Mouse (Mus musculus): ENCODE measurements at regions not wholly inside any gene's neighbourhood (a gene's known extent, or its start where the extent isn't known, plus 50 kb on each side); places are given as distances from the start of the nearest gene placed in this dataset.

DNA sequence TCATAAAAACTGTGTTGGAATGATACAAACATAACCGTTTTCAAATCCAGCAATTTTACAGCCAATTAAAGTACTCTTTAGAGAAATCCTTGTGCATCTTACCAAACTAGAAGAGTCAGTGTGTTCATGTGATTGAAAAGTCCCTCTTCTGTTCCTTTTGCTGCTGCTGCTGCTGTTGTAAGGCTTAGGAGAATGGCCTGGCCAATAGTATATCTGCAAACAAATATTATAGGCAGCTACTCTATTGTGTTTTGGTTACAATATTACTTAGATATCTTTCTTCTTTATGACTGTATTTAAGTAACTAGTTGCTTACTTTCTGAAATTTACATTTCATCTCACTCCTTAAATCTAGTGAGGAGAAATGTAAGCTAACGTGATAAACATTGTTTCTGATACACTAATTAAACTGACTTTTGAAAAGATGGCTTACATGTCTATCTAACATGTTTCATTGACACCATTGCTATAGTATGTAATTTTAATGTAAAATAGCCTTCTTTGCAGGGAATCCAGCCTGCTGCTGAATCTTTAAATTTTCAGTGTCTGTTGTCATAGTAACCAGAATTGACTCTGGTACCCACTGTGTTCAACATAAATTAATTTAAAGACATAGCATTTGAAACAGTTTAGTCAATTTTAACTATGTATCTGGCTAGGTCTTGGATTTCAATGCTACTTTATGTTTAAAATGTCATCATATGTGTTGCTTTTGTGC is 139.7 kb upstream of the Slco6d1 start:
- H3K27ac ChIP-seq (ENCODE audit: insufficient read depth, low read depth, low read length), result no peak overlapping the region
- no peak overlapping the region for H3K4me3 ChIP-seq (ENCODE audit: insufficient read depth, low read depth, low read length)
- no peaks in the 10 kb centered on the region for H3K27me3 ChIP-seq (replicated peaks; ENCODE audit: control insufficient read depth, insufficient read depth, low read length)
- DNase-seq, result no peak
- 55% methylated on average over 2 of the region's 2 CpGs for WGBS
- TF ChIP-seq CTCF (conservative IDR thresholded peaks at IDR 0.05; ENCODE audit: insufficient read depth, insufficient read length, low read depth, low read length) (no peak), POLR2A (IDR thresholded peaks at IDR 0.05; ENCODE audit: low read depth, low read length) (no peak)
- no peaks in the 10 kb centered on the region for H3K36me3 ChIP-seq (ENCODE audit: control insufficient read depth, insufficient read depth, low read length)
- no peaks in the 10 kb centered on the region for H3K4me1 ChIP-seq (ENCODE audit: control insufficient read depth, insufficient read depth, low read length)

- WGBS, result 61% methylated on average over 2 of the region's 2 CpGs
- Histone ChIP-seq H3K36me3 (ENCODE audit: control insufficient read depth, insufficient read depth, low read length) (no peaks in the 10 kb centered on the region), H3K27me3 (replicated peaks; ENCODE audit: control insufficient read depth, insufficient read depth, low read length) (no peaks in the 10 kb centered on the region), H3K4me3 (ENCODE audit: insufficient read depth, low read depth, low read length) (no peak overlapping the region), H3K4me1 (ENCODE audit: control insufficient read depth, insufficient read depth, low read length) (no peaks in the 10 kb centered on the region), H3K27ac (ENCODE audit: insufficient read depth, low read depth, low read length) (no peak overlapping the region)
- TF ChIP-seq CTCF (conservative IDR thresholded peaks at IDR 0.05; ENCODE audit: insufficient read depth, insufficient read length, low read depth, low read length), result no peak
- no peak for DNase-seq
These were observed 139.2 kb upstream of the Slco6d1 start for GRCm38 (mm10) chr1:98281771-98282149.

DNA sequence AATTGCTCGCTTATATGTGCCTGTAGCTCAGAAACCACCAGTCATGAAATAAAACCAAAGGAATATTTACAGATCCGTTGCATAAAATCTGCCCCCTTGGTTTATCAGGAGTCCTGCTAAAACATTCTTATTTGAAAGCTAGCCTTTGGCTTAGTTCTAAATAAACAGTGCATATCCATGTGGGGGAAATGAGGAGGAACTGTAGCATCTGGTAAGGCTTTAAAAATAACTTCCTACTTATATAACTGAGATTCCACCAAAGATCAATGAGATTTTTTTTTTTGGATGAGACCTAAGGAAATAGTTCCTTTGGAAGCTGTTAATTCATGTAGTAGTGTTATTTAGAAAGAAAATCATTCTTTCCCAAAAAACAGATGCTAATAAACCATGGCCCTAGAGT is 117.8 kb upstream of the Slco6d1 start:
- Histone ChIP-seq H3K4me1 (ENCODE audit: control insufficient read depth, insufficient read depth, low read length) (no peaks in the 10 kb centered on the region), H3K4me3 (ENCODE audit: insufficient read depth, low read depth, low read length) (no peak overlapping the region), H3K27me3 (replicated peaks; ENCODE audit: control insufficient read depth, insufficient read depth, low read length) (no peaks in the 10 kb centered on the region), H3K27ac (ENCODE audit: insufficient read depth, low read depth, low read length) (no peak overlapping the region), H3K36me3 (ENCODE audit: control insufficient read depth, insufficient read depth, low read length) (no peaks in the 10 kb centered on the region)
- no peak for DNase-seq
- TF ChIP-seq POLR2A (IDR thresholded peaks at IDR 0.05; ENCODE audit: low read depth, low read length), result no peak
- no peak for TF ChIP-seq CTCF (conservative IDR thresholded peaks at IDR 0.05; ENCODE audit: insufficient read depth, insufficient read length, low read depth, low read length)
- 81% methylated on average over 2 of the region's 2 CpGs for WGBS

- DNase-seq, result no peak
- TF ChIP-seq CTCF (conservative IDR thresholded peaks at IDR 0.05; ENCODE audit: insufficient read depth, insufficient read length, low read depth, low read length) (no peak), POLR2A (IDR thresholded peaks at IDR 0.05; ENCODE audit: low read depth, low read length) (no peak)
- Histone ChIP-seq H3K4me3 (ENCODE audit: insufficient read depth, low read depth, low read length) (no peak overlapping the region), H3K36me3 (ENCODE audit: control insufficient read depth, insufficient read depth, low read length) (no peaks in the 10 kb centered on the region), H3K4me1 (ENCODE audit: control insufficient read depth, insufficient read depth, low read length) (no peaks in the 10 kb centered on the region), H3K27ac (ENCODE audit: insufficient read depth, low read depth, low read length) (no peak overlapping the region), H3K27me3 (replicated peaks; ENCODE audit: control insufficient read depth, insufficient read depth, low read length) (no peaks in the 10 kb centered on the region)
- WGBS, result 91% methylated on average over 1 of the region's 1 CpGs
These were observed 114.6 kb upstream of the Slco6d1 start for GRCm38 (mm10) chr1:98306363-98306762.

GRCm38 (mm10) chr1:98307519-98307918 is 113.4 kb upstream of the Slco6d1 start:
- H3K36me3 ChIP-seq (ENCODE audit: control insufficient read depth, insufficient read depth, low read length), result no peaks in the 10 kb centered on the region
- TF ChIP-seq CTCF (conservative IDR thresholded peaks at IDR 0.05; ENCODE audit: insufficient read depth, insufficient read length, low read depth, low read length), result no peak
- no peak for TF ChIP-seq POLR2A (IDR thresholded peaks at IDR 0.05; ENCODE audit: low read depth, low read length)
- no peak overlapping the region for H3K27ac ChIP-seq (ENCODE audit: insufficient read depth, low read depth, low read length)
- H3K4me1 ChIP-seq (ENCODE audit: control insufficient read depth, insufficient read depth, low read length), result no peaks in the 10 kb centered on the region
- WGBS, result 88% methylated on average over 2 of the region's 2 CpGs
- no peak for DNase-seq
- no peaks in the 10 kb centered on the region for H3K27me3 ChIP-seq (replicated peaks; ENCODE audit: control insufficient read depth, insufficient read depth, low read length)
- H3K4me3 ChIP-seq (ENCODE audit: insufficient read depth, low read depth, low read length), result no peak overlapping the region

- Histone ChIP-seq H3K4me3 (ENCODE audit: insufficient read depth, low read depth, low read length) (no peak overlapping the region), H3K36me3 (ENCODE audit: control insufficient read depth, insufficient read depth, low read length) (no peaks in the 10 kb centered on the region), H3K27me3 (replicated peaks; ENCODE audit: control insufficient read depth, insufficient read depth, low read length) (no peaks in the 10 kb centered on the region), H3K4me1 (ENCODE audit: control insufficient read depth, insufficient read depth, low read length) (no peaks in the 10 kb centered on the region), H3K27ac (ENCODE audit: insufficient read depth, low read depth, low read length) (no peak overlapping the region)
- TF ChIP-seq POLR2A (IDR thresholded peaks at IDR 0.05; ENCODE audit: low read depth, low read length) (no peak), CTCF (conservative IDR thresholded peaks at IDR 0.05; ENCODE audit: insufficient read depth, insufficient read length, low read depth, low read length) (no peak)
- no peak for DNase-seq
- 47% methylated on average over 1 of the region's 1 CpGs for WGBS
These were observed 111.0 kb upstream of the Slco6d1 start for GRCm38 (mm10) chr1:98309894-98310293.

- no peak for TF ChIP-seq CTCF (conservative IDR thresholded peaks at IDR 0.05; ENCODE audit: insufficient read depth, insufficient read length, low read depth, low read length)
- no peak for TF ChIP-seq POLR2A (IDR thresholded peaks at IDR 0.05; ENCODE audit: low read depth, low read length)
- WGBS, result 32% methylated on average over 4 of the region's 4 CpGs
- peak; percentile 42 for DNase-seq
These were observed 70.8 kb upstream of the Slco6d1 start for GRCm38 (mm10) chr1:98350095-98350549.

More at GRCm38 (mm10) chr1:98350095-98350549, 70.8 kb upstream of the Slco6d1 start:
- no peak overlapping the region for H3K4me3 ChIP-seq (ENCODE audit: insufficient read depth, low read depth, low read length)
- H3K27ac ChIP-seq (ENCODE audit: insufficient read depth, low read depth, low read length), result no peak overlapping the region
- no peaks in the 10 kb centered on the region for H3K27me3 ChIP-seq (replicated peaks; ENCODE audit: control insufficient read depth, insufficient read depth, low read length)
- no peaks in the 10 kb centered on the region for H3K4me1 ChIP-seq (ENCODE audit: control insufficient read depth, insufficient read depth, low read length)
- H3K36me3 ChIP-seq (ENCODE audit: control insufficient read depth, insufficient read depth, low read length), result no peaks in the 10 kb centered on the region
